Mouse (Mus musculus) lung, adult 2 months (tissue): ENCODE results near the gene Olfr640.

ENCODE experiments used
- CTCF ChIP-seq: fragments of 200-500 bp; IDR thresholded peaks from 2 replicates; pipeline ENCODE4 v1.5.1; 2011; ENCODE audit warnings: mild to moderate bottlenecking, low read length, control low read depth; ENCODE audit not compliant: insufficient read depth
- POLR2A ChIP-seq: fragments of 200-500 bp; IDR thresholded peaks from 2 replicates; pipeline ENCODE4 v1.6.1; 2011; ENCODE audit warnings: low read depth, mild to moderate bottlenecking, control low read depth, low read length, borderline replicate concordance; ENCODE audit errors: extremely low read depth

DNA sequence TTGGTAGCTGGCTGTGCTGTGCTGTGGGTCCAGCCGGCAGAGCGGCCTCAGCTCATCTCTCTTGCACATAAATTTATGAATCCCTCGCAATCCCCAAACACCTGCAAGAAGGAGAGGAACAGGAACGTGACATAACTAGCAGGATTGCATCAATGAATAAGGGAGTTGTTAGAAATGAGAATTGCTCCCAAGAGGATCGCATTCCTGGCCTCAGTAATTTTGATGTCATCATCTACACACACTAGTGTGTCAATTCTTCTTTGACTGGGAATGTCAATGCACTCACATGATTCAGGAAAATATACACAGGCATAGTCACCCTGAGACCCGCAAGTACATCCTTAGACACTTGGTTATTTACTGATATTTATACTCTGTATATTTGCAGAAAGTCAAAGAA, at the start of gene Olfr640:
- TF ChIP-seq POLR2A (no peak), CTCF (no peak)
